Mouse (Mus musculus): ENCODE data around the gene Olfr324.

The Olfr324 gene

DNA sequence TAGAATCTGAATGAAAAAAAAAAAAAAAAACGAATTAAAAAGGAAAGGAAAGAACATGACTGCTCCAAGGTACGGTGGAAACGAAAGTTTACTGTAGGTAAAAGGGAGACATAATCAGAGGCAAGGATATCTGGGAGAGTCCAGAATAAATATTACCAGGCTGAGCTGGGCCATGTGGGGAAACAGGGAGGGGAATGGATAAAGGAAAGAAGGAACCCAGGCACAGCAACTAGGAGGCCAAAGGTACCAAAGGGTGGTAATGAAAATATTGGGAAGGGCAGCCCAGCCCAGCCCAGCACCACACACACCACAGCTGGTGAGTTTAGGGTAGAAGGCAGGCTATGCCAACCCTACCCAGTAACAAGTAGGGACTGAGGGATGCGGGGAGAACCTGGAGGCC lies 40.0 kb downstream of the Olfr324 start:
- DNase-seq (ENCODE audit: low spot score) = no peak

DNA sequence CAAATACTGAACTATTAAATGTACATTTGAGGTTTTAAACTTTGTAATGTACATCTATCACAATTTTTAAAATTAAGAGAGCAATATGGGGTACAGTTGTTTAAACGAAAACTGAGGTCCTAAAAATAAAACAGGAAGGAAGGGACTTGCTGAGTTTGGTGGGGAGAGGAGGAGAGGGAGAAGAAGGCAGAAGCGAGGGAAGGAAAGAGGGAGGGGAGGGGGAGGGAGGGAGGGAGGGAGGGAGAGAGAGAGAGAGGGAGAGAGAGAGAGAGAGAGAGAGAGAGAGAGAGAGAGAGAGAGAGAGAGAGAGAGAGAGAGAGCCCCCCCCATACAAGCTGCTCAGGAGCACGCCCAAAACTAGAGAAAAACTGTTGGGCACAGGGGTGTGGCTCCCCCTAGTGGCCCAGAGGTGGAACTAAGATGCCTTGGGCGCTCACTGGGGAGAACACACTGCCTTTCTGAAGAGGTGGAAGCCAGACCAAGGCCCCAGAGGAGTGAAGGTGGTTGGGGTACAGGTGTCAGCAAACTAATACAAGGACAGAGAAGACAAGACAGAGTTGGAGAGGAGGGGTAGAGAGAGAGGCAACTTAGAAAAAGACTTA lies 41.6 kb downstream of the Olfr324 start:
- peak; percentile 45 for DNase-seq (ENCODE audit: low spot score)

DNA sequence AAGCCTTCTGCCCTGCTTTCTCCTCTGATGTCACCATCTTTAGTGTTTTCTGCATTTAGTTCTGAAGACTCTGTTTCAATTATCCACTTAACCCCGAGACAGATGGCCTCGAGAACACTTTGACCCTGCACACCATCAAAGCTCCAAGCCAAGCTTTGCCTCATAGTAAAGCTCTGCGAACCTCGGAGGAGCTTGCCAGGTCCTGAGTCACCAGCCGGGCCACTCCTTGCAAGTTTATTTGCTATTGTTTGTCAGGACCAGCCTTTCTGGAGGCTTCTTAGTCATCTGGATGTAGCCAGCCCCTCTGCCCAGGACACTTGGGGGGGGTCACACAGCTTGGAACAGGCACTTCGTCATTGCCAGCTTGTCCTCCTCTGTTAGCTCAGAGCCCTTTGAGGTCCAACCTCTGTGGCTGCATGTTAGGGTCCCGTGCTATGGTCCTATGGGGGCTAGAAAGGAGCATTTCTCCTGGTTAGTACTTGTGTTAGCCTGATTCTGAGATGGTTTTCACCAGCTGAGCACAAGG lies 43.3 kb downstream of the Olfr324 start:
- DNase-seq (ENCODE audit: low spot score) = no peak

DNA sequence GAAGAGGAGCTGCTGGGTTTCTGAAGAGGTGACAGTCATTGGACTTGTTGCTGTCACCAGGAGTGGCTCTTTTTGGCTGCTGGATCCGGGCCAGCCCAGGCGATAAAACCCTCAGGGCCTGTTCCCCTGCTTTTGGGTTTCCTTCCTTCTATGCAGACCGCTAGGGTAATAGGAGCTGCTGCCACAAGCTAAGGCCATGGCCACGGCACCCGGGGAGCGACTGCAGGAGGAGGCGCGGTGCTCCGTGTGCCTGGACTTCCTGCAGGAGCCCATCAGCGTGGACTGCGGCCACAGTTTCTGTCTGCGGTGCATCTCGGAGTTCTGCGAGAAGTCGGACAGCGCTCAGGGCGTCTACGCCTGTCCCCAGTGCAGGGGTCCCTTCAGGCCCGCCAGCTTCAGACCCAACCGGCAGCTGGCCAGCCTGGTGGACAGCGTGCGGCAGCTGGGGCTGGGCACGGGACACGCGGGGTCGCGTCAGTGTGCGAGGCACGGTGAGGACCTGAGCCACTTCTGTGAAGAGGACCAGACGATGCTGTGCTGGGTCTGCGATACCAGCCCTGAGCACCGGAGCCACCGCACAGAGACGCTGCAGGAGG lies 45.5 kb downstream of the Olfr324 start, which contains the start of gene Trim58:
TSS of gene Trim58 (plus strand) at position 194 of the 596 bp plus-strand sequence.
- peak; percentile 72 for DNase-seq (ENCODE audit: low spot score)

DNA sequence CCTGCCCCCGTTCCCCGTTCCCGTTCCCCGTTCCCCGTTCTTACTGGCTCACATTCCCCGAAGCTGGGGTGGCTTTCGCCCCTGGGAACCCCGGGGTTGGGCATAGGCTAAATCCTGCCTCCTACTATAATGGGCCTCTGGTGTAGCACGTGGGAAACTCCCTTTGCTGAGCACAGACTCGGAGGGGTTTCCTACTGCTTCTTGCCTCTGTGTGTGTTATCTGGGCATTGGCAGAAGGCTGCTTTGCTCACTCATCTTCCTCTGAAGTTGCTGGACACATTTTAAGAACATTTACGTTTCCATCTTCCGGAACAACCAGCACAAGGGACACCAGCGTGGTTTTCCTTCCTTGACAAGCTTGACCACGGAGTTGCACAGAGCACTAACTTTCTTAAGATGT lies 46.1 kb downstream of the Olfr324 start:
- DNase-seq (ENCODE audit: low spot score) = peak; percentile 45

DNA sequence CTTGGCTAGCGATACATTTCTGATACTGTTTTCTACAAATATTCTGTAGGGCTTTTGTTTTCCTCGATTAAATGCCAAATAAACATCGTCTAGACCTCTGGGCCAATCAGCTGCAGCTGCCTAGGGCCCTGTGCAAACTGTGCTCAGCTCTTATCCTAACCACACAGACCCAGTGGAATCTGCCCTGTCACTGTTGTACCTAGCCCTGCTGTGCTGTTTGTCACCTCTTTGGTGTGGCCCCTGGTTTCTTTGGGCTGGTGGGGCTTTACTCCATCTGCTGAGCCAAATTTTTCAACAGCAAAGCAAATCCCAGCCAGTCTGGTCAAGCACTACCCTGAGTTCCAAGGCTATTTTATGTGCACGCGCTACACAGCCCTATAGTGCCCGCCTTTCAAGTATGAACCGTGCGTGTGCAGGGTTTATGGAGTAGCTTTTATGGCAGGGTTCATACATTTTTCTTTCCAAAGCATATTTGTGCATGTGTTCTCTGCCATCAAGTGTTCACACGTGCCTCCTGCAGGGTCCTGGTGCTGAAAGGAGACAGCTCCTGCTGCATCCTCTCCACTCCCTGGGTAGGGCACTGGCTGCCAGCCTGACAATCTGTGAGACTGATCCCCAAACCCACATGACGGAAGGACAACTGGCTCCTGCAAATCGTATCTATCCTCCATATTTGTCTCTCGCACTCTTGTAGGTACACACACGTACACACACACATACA lies 46.9 kb downstream of the Olfr324 start:
- peak; percentile 77 for DNase-seq (ENCODE audit: low spot score)

DNA sequence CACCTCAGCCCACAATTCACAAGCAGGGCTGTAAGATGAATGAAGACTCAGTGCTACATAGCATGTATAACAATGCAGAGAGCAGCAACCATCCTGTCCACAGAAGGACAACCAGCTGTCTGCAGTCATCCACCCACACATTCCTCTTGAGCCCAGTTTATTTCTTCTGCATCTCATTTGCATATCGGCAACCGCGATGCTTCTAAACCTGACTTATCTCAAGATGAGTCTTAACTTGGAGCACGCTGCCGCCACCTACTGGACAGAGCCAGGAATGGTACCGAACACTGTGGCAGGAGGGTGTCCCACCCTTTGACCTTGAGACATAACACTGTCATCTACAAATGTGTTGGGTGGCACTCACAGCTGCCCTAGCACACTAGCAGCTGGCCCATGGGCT lies 48.4 kb downstream of the Olfr324 start:
- peak; percentile 74 for DNase-seq (ENCODE audit: low spot score)
